Mouse (Mus musculus): Measurements from ENCODE around the gene Dnajc7. TPM values are rescaled to one million over a fixed set of nuclear protein-coding genes. Genes with fewer than 3 reads are reported as not detected.
A peak's percentile ranks its signal among the peaks of the same experiment; 100 is the strongest.
"Not testable (repeated sequence)": the region's sequence is repeated elsewhere in the genome, so short reads cannot be mapped to it uniquely, and the experiment has no call there.

Dnajc7 gene
- polyA plus RNA-seq, 1 experiment from 2014 or later: 287 TPM

- Histone ChIP-seq H3K27me3 (replicated peaks) (no peaks in the 10 kb centered on the region), H3K27ac (replicated peaks) (no peak overlapping the region), H3K9ac (replicated peaks) (no peak overlapping the region), H3K9me3 (replicated peaks) (no peaks in the 10 kb centered on the region), H3K4me3 (replicated peaks) (no peak overlapping the region), H3K4me1 (no peaks in the 10 kb centered on the region), H3K4me2 (no peak overlapping the region), H3K36me3 (peaks cover 82% of the 10 kb centered on the region)
- 87% methylated on average over 4 of the region's 4 CpGs for WGBS
- ATAC-seq (ENCODE audit: low FRiP score): no peak
Measured at GRCm38 (mm10) chr11:100595533-100595932, 24.4 kb downstream of the Dnajc7 start.

- Histone ChIP-seq H3K9me3 (replicated peaks) (no peaks in the 10 kb centered on the region), H3K36me3 (peaks cover 85% of the 10 kb centered on the region), H3K4me2 (no peak overlapping the region), H3K27ac (replicated peaks) (0 out of 2 replicates have a peak overlapping the region, but pooled peaks have one; percentile 0), H3K4me3 (replicated peaks) (no peak overlapping the region), H3K27me3 (replicated peaks) (no peaks in the 10 kb centered on the region), H3K4me1 (no peaks in the 10 kb centered on the region), H3K9ac (replicated peaks) (no peak overlapping the region)
- 78% methylated on average over 7 of the region's 7 CpGs for WGBS
- no peak for ATAC-seq (ENCODE audit: low FRiP score)
Measured at GRCm38 (mm10) chr11:100594608-100595007, 25.4 kb downstream of the Dnajc7 start.

- Histone ChIP-seq H3K4me1 (no peaks in the 10 kb centered on the region), H3K4me3 (replicated peaks) (no peak overlapping the region), H3K27me3 (replicated peaks) (no peaks in the 10 kb centered on the region), H3K27ac (replicated peaks) (no peak overlapping the region), H3K9me3 (replicated peaks) (no peaks in the 10 kb centered on the region), H3K9ac (replicated peaks) (no peak overlapping the region), H3K4me2 (no peak overlapping the region), H3K36me3 (peaks cover 84% of the 10 kb centered on the region)
- no peak for ATAC-seq (ENCODE audit: low FRiP score)
- 90% methylated on average over 11 of the region's 11 CpGs for WGBS
Measured at GRCm38 (mm10) chr11:100592346-100593046, 27.5 kb downstream of the Dnajc7 start.

- ATAC-seq (ENCODE audit: low FRiP score): no peak
- 99% methylated on average over 2 of the region's 2 CpGs for WGBS
Measured at GRCm38 (mm10) chr11:100588462-100588861, 31.5 kb downstream of the Dnajc7 start.

GRCm38 (mm10) chr11:100585148-100585547 lies 34.8 kb downstream of the Dnajc7 start:
- H3K4me1 ChIP-seq: no peaks in the 10 kb centered on the region
- H3K9ac ChIP-seq (replicated peaks): no peak overlapping the region
- no peak for ATAC-seq (ENCODE audit: low FRiP score)
- no peak overlapping the region for H3K27ac ChIP-seq (replicated peaks)
- no peaks in the 10 kb centered on the region for H3K9me3 ChIP-seq (replicated peaks)
- no peak overlapping the region for H3K4me2 ChIP-seq
- H3K36me3 ChIP-seq: peaks cover 95% of the 10 kb centered on the region
- no peak overlapping the region for H3K4me3 ChIP-seq (replicated peaks)
- 94% methylated on average over 3 of the region's 3 CpGs for WGBS
- no peaks in the 10 kb centered on the region for H3K27me3 ChIP-seq (replicated peaks)

More at GRCm38 (mm10) chr11:100588462-100588861, 31.5 kb downstream of the Dnajc7 start:
- no peak overlapping the region for H3K4me2 ChIP-seq
- no peak overlapping the region for H3K9ac ChIP-seq (replicated peaks)
- H3K27me3 ChIP-seq (replicated peaks): no peaks in the 10 kb centered on the region
- H3K4me3 ChIP-seq (replicated peaks): no peak overlapping the region
- H3K4me1 ChIP-seq: no peaks in the 10 kb centered on the region
- no peak overlapping the region for H3K27ac ChIP-seq (replicated peaks)
- H3K36me3 ChIP-seq: peaks cover 96% of the 10 kb centered on the region
- no peaks in the 10 kb centered on the region for H3K9me3 ChIP-seq (replicated peaks)

- Histone ChIP-seq H3K36me3 (peaks cover 94% of the 10 kb centered on the region), H3K27ac (replicated peaks) (no peak overlapping the region), H3K27me3 (replicated peaks) (no peaks in the 10 kb centered on the region), H3K4me2 (no peak overlapping the region), H3K9me3 (replicated peaks) (no peaks in the 10 kb centered on the region), H3K4me3 (replicated peaks) (no peak overlapping the region), H3K9ac (replicated peaks) (no peak overlapping the region), H3K4me1 (no peaks in the 10 kb centered on the region)
- 93% methylated on average over 7 of the region's 7 CpGs for WGBS
- ATAC-seq (ENCODE audit: low FRiP score): no peak
Measured at GRCm38 (mm10) chr11:100584561-100584961, 35.4 kb downstream of the Dnajc7 start.

GRCm38 (mm10) chr11:100582836-100583235 lies 37.1 kb downstream of the Dnajc7 start:
- H3K36me3 ChIP-seq: peaks cover 83% of the 10 kb centered on the region
- 92% methylated on average over 2 of the region's 2 CpGs for WGBS
- H3K4me2 ChIP-seq: no peak overlapping the region

GRCm38 (mm10) chr11:100582413-100582812 lies 37.6 kb downstream of the Dnajc7 start:
- not testable (repeated sequence) for H3K4me1 ChIP-seq; H3K27ac ChIP-seq (replicated peaks); H3K4me2 ChIP-seq; H3K4me3 ChIP-seq (replicated peaks); ATAC-seq (ENCODE audit: low FRiP score); H3K9ac ChIP-seq (replicated peaks); H3K27me3 ChIP-seq (replicated peaks); H3K9me3 ChIP-seq (replicated peaks)
- peaks cover 79% of the 10 kb centered on the region for H3K36me3 ChIP-seq
- 95% methylated on average over 1 of the region's 1 CpGs for WGBS

More at GRCm38 (mm10) chr11:100582836-100583235, 37.1 kb downstream of the Dnajc7 start:
- no peak for ATAC-seq (ENCODE audit: low FRiP score)
- Histone ChIP-seq H3K4me3 (replicated peaks) (no peak overlapping the region), H3K9ac (replicated peaks) (no peak overlapping the region), H3K27ac (replicated peaks) (no peak overlapping the region), H3K4me1 (0 out of 2 replicates have a peak, but pooled peaks cover 8% of the 10 kb centered on the region), H3K27me3 (replicated peaks) (no peaks in the 10 kb centered on the region), H3K9me3 (replicated peaks) (no peaks in the 10 kb centered on the region)

- no peak overlapping the region for H3K27ac ChIP-seq (replicated peaks)
- WGBS: 48% methylated on average over 4 of the region's 4 CpGs
- peaks cover 11% of the 10 kb centered on the region; the same call in 1 of the 2 replicates for H3K4me1 ChIP-seq
- peaks cover 73% of the 10 kb centered on the region for H3K36me3 ChIP-seq
- ATAC-seq (ENCODE audit: low FRiP score): no peak
- no peak overlapping the region for H3K4me3 ChIP-seq (replicated peaks)
- no peaks in the 10 kb centered on the region for H3K27me3 ChIP-seq (replicated peaks)
- H3K9me3 ChIP-seq (replicated peaks): no peaks in the 10 kb centered on the region
- H3K4me2 ChIP-seq: no peak overlapping the region
- no peak overlapping the region for H3K9ac ChIP-seq (replicated peaks)
Measured at GRCm38 (mm10) chr11:100581756-100582155, 38.2 kb downstream of the Dnajc7 start.

GRCm38 (mm10) chr11:100580275-100580674 lies 39.7 kb downstream of the Dnajc7 start:
- peaks cover 22% of the 10 kb centered on the region for H3K4me1 ChIP-seq
- H3K4me3 ChIP-seq (replicated peaks): no peak overlapping the region
- no peak overlapping the region for H3K4me2 ChIP-seq
- peaks cover 58% of the 10 kb centered on the region for H3K36me3 ChIP-seq
- H3K27ac ChIP-seq (replicated peaks): no peak overlapping the region
- no peak for ATAC-seq (ENCODE audit: low FRiP score)
- 89% methylated on average over 13 of the region's 13 CpGs for WGBS
- no peak overlapping the region for H3K9ac ChIP-seq (replicated peaks)
- no peaks in the 10 kb centered on the region for H3K9me3 ChIP-seq (replicated peaks)
- no peaks in the 10 kb centered on the region for H3K27me3 ChIP-seq (replicated peaks)

- no peak for ATAC-seq (ENCODE audit: low FRiP score)
- H3K27ac ChIP-seq (replicated peaks): no peak overlapping the region
- peaks cover 48% of the 10 kb centered on the region for H3K36me3 ChIP-seq
- no peak overlapping the region for H3K4me2 ChIP-seq
- no peak overlapping the region for H3K4me3 ChIP-seq (replicated peaks)
- H3K9ac ChIP-seq (replicated peaks): no peak overlapping the region
- peaks cover 29% of the 10 kb centered on the region for H3K4me1 ChIP-seq
- no peaks in the 10 kb centered on the region for H3K27me3 ChIP-seq (replicated peaks)
- H3K9me3 ChIP-seq (replicated peaks): no peaks in the 10 kb centered on the region
- 96% methylated on average over 9 of the region's 9 CpGs for WGBS
Measured at GRCm38 (mm10) chr11:100579116-100579799, 40.7 kb downstream of the Dnajc7 start.
